Mouse (Mus musculus) c-Kit-positive CD71-positive TER-119-positive erythroid progenitor cells, embryonic 14.5 days (primary cell): ENCODE data around the gene Pnkd.

Source experiments
- DNase-seq: peaks from one replicate; pipeline ENCODE4 v3.0.0-alpha.2; 2013; ENCODE audit warnings: low spot score

The Pnkd gene

DNA sequence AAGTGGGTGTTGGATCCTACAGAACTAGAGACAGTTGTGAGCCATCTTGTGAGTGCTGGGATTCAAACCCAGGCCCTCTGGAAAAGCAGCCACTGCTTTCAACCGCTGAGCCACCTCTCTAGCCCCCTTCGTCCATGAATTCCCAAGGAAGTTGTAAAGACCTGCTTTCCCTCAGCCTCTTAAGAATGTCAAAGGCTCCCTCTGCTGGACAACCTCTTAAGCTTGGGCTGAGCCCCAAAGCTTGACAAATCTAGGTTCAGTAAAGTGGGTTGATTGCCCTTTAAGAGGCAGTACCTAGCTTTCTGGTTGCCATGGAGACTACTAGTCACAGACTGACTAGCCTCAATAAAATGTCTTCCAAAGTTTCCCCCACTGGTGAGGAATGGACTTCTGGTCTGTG lies 77.1 kb downstream of the Pnkd start, which contains the start of gene Catip:
TSS of gene Catip (plus strand) at position 297 of the 400 bp plus-strand sequence.
- peak; percentile 51 for DNase-seq

DNA sequence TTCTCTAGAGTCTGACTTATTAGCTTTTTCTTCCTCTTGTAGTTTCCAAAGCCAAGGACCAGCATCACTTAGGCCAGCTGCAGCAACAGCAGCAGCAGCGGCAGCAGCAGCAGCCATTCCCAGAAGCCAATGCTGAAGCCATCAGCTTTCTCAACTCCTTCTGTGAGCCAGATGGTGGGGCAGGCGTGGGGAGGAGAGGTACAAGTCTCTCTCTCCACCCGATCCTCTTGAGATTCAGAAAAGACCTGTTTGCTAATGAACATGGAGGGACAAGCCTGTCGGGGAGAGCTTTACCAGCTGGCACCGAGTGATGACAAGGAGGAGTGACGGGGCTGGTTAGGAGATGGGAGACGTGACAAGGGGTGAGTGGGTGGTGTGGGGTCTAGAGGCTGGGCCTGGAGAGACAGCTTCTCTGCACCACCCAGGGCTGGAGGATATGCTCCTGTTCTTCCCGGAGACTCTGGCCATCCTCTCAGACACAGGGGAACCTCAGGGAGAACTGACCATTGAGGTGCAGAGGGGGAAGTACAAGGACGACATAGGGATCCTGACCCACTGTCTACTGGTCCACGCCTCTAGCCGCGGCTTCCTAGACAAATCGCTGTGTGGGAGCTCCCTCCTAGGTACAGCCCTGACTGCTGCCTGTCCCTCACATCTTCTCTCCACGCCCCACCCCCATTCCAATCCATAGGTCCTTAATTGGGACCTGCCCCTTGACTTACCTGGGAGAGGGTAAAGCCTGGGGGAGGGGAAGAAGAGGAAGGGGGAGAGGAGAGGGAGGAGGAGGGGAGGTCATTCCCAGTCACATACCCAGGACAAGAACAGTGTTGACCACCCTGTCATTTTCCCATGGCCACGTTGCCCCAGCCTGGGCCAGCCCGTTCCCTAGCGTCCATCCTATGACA lies 77.8 kb downstream of the Pnkd start:
- no peak for DNase-seq

GRCm38 (mm10) chr1:74363437-74363836 lies 78.7 kb downstream of the Pnkd start:
- no peak for DNase-seq

DNA sequence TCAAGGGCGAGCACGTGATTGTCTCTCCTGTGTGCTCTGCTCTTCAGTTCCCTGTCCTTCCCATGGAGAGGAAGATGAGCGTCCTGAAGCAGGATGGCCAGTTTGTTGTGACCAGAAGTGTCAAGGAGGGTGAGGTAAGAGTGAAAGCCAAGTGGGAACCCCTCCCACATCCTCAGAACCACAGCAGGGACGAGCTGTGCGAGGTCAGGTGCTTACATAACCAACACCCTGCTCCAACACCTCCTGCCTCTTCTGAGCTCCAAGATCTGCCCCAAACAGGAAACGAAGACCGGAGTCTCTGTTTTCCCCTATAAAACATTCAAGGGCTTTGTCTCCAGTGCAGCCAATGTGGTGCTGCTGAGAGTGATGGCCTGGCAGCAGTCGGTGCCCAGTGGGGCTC lies 79.5 kb downstream of the Pnkd start:
- no peak for DNase-seq

DNA sequence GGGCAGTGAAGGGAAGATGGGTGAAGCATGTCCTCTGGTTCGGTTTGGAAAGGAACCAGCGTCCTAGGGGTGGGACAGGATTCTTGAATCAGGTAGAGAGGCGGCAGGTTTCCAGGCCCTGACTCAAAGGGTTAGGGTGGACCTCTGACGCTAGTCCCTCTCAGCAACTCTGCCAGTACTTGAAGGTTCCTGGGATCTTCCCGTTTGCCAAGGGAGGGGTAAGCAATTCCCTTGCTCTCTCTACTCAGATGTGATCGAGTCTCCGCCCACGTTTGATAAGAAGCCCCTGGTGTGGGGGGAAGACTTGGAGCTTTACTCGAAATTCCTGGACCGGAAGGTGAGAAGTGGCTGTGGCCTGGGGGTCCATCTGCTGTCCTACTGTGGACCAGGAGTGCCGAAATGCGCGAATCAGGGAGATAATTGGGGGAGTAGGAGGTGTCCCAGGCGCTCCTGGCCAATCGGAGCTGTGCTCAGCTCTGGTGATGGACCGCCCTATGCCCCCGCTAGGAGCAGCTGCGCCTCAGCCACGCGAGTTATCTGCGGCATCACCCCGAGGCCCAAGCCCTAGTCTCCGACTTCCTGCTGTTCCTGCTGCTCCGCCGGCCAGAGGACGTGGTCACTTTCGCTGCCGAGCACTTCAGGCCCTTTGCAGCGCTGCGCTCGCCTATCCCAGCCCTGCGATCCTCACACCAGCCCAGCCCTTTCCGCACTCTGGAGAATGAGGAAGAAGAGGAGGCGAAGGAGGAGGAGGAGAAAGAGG lies 83.3 kb downstream of the Pnkd start:
- DNase-seq = no peak

DNA sequence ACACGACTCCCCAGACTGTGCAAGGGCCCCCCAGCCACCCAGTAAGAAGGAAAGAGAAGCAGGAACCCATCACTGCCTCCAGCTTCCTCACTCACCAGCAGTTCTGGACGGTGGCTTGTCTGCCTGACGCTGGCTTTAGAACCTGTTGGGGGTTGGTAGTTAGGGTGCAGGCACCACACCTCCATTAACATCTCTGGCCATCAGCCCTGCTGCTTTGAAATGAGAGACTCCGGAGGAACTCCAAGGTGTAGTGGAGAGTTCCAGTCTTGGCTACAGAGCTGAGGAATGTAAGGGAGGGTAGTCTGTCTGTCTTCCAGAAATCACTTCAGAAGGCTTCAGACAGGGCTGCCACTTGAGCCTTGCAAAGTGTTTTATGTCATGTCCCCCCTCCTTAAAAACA lies 85.3 kb downstream of the Pnkd start:
- DNase-seq = no peak

DNA sequence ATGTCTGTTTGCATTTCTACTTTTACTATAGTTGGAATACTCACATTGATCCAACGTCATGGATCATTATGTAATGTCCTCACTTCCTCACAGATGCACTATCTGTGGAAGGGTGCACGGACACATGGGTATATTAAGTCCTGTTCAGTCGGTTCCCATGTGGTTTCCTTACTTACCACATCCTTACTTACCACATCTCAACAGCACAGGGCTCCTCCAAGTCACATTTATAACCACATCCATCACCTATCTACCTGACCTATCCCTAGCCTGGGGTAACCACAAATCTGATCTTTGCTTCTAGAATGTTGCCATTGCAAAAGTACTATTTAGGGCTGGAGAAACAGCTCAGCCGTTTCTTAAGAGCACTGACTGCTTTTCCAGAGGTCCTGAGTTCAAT lies 88.6 kb downstream of the Pnkd start:
- no peak for DNase-seq

GRCm38 (mm10) chr1:74374980-74375379 lies 90.2 kb downstream of the Pnkd start, which contains the start of gene Slc11a1:
TSS of gene Slc11a1 (plus strand) at chr1:74375195.
- no peak for DNase-seq

DNA sequence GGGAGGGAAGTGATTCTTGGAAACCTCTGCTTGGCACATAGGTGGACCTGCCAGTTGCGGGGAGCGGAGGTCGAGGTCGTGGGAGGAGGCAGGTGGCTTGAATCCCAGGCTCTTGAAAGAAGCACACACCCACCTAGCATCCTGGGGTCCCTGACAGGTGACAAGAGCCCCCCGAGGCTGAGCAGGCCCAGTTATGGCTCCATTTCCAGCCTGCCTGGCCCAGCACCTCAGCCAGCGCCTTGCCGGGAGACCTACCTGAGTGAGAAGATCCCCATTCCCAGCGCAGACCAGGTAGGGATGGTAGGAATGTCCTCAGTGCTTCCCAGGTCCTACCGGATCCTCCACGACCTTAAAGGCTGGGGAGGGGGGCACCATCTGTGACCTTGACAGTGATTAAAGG lies 90.8 kb downstream of the Pnkd start:
- DNase-seq = no peak

- no peak for DNase-seq
Observed at GRCm38 (mm10) chr1:74376396-74376795, 91.7 kb downstream of the Pnkd start.

- no peak for DNase-seq
Observed at GRCm38 (mm10) chr1:74379058-74379504, 94.4 kb downstream of the Pnkd start.

DNA sequence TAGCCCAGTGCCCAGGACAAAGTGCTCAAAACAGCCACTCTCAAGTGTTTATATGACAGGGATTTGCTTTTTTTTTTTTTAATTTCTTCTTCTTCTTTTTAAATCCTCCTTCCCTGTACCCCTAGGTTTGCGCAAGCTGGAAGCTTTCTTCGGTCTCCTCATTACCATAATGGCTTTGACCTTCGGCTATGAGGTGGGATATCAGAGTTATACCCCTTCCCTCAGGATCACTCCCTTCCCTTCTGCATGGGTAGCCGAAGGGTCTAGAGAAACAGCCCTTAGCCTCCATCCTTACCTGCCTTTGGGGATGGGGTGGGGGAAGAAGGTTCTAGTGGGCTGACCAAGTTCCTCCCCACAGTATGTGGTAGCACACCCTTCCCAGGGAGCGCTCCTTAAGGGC lies 95.8 kb downstream of the Pnkd start:
- no peak for DNase-seq

DNA sequence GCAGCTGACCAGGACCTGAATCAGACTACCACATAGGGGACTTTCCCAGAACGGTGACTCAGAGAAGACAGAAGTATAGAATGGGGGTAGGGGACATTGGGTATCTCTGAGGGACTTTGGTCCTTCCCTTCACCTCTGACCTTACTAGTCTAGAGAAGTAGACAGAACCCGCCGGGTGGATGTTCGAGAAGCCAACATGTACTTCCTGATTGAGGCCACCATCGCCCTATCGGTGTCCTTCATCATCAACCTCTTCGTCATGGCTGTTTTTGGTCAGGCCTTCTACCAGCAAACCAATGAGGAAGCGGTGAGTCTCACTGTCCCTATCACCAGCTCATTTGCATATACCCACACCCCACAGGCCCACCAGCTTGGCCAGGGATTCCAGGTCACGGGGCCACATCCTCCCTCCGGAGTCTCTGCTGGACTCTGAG lies 96.9 kb downstream of the Pnkd start:
- DNase-seq = no peak

DNA sequence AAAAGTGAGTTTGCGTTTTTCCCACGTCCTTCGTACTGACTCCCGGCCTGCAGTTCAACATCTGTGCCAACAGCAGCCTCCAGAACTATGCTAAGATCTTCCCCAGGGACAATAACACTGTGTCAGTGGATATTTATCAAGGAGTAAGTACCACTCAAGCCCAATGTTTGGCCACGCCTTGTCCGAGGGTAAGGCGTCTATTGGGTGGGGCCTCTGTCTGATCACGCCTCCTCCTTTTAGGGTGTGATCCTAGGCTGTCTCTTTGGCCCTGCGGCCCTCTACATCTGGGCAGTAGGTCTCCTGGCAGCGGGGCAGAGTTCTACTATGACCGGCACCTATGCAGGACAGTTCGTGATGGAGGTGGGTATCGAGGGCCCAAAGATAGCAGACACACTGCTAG lies 98.7 kb downstream of the Pnkd start:
- no peak for DNase-seq

- DNase-seq = no peak
Observed at GRCm38 (mm10) chr1:74384525-74384924, 99.8 kb downstream of the Pnkd start.

DNA sequence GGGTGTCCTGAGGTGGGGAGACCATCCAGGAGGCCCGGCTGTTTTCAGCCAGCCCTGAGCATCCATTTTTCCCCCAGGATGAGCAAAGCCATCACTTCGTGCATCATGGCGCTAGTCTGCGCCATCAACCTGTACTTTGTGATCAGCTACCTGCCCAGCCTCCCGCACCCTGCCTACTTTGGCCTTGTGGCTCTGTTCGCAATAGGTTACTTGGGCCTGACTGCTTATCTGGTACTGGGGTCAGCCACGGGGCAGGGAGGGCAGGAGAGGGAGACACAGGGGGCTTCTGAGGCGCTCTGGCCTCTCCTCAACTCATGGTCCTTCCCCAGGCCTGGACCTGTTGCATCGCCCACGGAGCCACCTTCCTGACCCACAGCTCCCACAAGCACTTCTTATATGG lies 100.3 kb downstream of the Pnkd start:
- DNase-seq = no peak

GRCm38 (mm10) chr1:74385531-74385930 lies 100.8 kb downstream of the Pnkd start:
- DNase-seq = no peak

- DNase-seq = no peak
Observed at GRCm38 (mm10) chr1:74386363-74386713, 101.6 kb downstream of the Pnkd start.

GRCm38 (mm10) chr1:74386714-74387385 lies 102.1 kb downstream of the Pnkd start:
- peak; percentile 93 for DNase-seq

DNA sequence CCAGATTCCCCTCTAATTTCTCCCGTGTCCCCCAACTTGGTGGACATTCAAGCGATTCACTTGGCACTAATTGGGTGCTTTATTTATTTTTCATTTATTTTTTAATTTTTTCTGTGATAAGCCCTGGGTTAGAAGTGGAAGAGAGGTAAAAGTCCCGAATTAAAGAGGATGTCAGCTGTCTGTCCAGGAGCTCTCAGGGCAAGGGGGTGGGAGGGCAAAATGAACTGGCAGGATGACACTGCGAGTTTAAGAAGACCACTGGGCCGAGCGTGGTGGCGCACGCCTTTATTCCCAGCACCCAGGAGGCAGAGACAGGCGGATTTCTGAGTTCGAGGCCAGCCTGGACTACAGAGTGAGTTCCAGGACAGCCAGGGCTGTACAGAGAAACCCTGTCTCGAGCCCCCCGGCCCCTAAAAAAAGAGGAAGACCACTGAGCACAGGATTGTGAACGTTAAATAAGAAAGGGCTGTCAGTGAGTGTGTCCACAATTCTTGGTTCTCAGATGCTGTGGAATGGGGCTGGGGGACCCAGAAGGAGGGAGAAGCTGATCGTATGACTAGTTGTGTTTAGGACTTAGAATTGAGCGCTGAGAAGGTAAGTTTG lies 102.8 kb downstream of the Pnkd start:
- DNase-seq = no peak

DNA sequence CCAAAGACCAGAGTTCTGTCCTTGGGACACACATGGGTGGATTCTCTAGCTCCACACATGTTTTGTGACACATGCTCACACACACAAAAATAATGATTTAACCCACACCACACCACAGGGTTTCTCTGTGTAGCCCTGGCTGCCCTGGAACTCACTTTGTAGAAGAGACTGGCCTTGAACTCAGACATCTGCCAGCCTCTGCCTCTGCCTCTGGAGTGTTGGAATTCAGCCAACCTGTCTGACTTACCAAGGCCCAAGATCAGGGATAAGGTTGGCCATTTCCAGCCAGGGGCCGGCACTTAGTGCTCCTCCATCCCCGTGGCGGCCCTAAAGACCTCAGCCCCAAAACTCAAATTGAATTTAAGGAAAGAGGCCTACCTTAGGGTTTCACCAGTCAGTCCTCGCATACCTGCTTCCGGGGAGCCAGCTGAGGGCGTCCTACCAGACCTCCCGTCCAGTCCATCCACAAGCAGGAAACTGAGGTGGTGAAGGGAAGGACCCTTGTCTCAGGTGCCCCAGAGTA lies 103.7 kb downstream of the Pnkd start:
- no peak for DNase-seq

DNA sequence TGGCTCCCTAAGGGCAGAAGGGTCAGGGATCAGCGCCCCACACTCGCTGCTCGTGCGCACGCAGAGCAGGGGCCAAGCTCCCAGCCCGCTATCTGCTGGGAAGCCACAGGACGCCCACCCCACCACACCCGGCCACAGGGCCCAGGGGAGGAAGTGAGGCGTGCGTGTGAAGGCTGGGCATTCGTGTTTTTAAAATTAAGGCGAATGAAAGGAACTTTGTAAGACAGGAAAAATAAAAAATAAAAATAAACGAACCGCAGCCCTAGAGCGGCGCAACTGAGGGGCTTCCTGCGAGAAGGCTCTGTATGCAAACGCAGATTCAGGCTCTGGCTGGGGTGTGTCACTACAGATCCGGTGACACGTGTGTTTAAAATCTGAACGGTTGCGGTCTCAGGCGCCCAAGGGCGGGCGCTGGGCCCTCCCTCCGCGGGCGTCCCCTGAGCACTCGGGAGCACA lies 105.1 kb downstream of the Pnkd start:
- DNase-seq = no peak
